Mouse (Mus musculus) megakaryocyte, embryonic 14.5 days (primary cell): ENCODE measurements around the gene Eva1b.

Experiments
- FLI1 ChIP-seq: IDR thresholded peaks from 2 replicates; pipeline ENCODE4 v1.6.1; 2012; ENCODE audit warnings: low read length, inconsistent platforms, mixed read lengths
- GATA1 ChIP-seq: IDR thresholded peaks from 3 replicates; pipeline ENCODE4 v1.6.1; 2012; ENCODE audit warnings: mixed read lengths, low read length, inconsistent platforms, borderline replicate concordance

GRCm38 (mm10) chr4:126190636-126191035, 43.1 kb downstream of the Eva1b start:
- TF ChIP-seq GATA1 (no peak), FLI1 (no peak)
